Mouse (Mus musculus): ENCODE data around the gene Fbxo10.
"Not testable (repeated sequence)": the region's sequence is repeated elsewhere in the genome, so short reads cannot be mapped to it uniquely, and the experiment has no call there.

Fbxo10 gene

DNA sequence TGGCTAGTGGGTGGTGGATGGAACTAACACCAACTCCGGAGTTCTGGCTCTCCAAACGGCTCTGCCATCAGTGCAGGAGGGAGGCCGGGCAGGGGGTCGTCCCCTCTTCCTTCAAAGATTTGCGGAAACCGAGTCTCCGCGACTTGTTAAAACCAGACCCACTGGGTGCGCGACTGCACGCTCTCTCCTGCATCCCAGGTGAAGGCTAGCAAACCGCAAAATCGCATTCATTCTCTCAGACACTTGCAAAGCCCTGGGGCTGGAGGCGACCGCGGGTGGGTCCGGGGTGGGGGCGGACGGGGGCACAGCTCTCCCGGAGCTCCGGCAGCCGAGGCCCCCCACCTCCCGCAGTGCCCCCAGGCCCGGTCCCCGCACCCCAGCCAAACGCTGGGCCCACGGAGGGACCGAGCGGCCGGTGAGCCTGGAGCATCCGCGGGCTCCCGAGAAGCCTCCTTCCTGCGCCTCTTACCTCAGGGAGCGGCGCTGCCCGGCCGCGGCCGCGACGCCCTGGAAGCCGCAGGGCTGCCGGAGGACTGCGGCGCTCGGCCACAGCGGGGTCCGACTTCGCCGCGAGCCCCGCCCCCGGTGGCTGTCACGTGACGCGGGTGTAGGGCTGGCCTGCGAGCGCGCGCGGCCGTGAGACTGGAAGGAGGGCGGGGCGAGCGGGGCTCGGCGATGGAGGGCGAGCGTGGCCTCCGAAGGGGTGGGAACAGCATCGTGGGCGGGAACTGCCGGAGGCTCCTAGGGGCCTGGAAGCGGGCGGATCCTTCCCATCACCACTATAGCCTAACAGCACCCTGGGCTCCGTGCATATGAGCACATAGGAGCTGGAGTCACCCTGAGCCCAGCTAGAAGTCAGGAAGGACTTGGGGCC is at the start of gene Fbxo10:
Fbxo10 (minus strand) TSS at position 584 of the 874 bp plus-strand sequence.
- DNase-seq, result peak; percentile 97

DNA sequence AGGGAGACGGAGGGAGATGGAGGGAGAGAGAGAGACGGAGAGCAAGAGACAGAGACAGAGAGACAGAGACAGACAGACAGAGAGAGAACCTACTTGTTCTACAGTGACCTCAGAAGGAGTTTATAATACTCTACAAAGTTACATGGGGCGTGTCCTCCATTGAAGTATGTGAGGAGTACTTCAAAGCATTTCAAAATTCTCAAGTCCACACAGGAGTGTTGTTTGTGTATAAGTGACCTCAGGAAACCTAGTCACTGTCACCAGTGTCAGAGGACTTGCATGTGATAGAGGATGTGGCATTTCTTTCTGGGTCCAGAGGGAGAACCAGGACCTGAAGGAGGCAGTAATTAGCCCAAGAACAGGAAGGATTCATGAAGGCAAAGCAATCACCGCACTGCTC is 46.6 kb upstream of the Fbxo10 start:
- no peak for DNase-seq

DNA sequence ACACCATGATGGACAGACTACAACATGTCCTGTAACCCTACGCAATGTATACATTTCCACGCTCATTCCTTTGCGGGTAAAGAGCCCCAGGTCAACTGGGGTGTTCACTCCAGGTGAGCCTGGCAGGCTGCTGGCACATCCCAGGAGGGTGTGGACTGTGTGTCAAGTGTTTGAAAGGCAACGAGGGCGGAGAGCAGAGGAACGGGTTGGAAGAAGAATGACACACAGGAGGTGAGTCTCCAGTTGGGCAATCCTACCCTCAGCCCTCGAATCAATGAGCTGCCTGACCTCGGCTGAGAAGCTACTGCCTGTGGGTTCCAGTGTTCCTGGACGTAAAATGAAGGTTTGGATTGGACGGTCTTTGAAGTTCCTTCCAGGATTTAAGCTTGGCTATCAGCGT is 36.9 kb upstream of the Fbxo10 start:
- no peak for DNase-seq

DNA sequence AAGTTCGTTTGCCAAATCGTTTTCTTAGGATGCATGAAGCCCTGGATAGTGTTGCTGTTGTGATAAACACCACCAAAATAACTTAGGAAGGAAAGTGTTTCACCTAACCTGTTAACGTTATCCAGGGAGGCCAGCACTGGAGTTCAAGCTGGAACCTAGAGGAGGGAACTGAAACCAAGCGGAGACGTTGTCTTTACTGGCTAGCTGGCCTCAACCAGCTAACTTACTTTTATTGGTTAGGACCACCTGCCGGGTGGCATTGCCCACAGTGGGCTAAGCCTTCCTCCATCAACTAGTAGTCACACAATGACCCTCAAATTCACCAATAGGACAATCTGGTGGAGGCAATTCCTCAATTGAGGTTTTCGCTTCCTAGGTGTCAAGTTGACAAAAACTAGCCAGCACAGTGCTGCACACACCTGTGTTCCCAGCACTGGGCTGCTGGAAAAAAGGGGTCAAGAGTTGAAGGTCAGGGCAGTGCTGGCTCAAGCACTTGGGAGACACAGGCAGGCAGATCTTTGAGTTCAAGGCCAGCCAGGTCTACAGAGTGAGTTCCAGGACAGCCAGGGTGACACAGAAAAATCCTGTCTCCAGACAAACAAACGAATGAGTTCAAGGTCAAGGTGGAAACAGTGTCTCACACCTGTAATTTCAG is 24.2 kb upstream of the Fbxo10 start:
- no peak for DNase-seq

DNA sequence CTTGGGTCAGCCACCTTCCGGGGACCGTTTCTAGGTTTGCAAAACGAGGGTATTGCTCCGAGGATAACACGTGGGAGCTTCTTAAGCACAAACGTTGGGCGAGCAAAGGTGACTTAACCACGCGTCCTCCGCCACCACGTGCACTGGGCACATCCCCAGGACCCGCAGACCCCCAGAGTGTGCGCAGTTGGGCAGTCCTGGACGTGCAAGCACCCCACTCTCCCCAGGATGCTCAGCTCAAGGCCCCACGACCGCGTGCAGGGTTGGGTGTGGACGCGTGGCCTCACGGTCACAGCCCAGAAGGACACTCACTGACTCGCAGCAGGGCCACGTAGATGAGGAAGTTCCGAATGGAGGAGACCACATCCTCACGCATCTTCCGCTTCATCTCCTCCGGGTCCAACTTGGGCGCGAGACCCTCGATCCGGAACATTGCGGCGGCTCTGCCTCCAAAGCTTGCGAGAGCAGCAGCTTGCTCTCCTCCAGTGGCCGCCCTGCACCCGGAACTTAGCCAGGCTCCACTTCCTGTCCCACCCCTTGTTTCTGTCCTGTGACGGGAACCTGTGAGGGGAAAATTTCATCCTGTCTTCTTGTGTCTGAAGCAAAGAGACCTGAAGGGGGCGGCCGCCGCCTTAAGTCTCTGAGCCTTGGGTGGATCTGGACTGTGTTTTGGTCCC is 23.3 kb upstream of the Fbxo10 start, which contains the start of gene Tomm5:
Tomm5 (minus strand) TSS at position 514 of the 677 bp plus-strand sequence.
- DNase-seq, result peak; percentile 95

DNA sequence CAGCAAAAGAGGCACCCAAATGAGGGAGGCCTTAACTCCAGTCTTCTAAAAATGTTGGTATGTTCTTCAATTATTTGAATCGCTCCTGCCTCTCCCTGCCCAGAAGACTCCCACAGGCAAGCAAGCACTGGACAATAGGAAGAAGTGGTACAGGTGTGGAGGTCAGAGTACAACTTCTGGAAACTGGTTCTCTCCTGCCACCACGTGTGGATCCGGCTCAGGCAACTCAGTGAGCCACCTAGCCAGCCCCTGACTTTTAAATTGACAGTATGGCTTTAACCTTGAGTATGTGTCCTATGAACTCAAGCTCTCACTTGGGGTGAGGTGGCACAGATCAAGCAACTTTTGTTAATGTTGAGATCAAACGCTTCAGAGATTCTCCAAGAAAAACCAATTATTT is 22.7 kb upstream of the Fbxo10 start:
- no peak for DNase-seq

DNA sequence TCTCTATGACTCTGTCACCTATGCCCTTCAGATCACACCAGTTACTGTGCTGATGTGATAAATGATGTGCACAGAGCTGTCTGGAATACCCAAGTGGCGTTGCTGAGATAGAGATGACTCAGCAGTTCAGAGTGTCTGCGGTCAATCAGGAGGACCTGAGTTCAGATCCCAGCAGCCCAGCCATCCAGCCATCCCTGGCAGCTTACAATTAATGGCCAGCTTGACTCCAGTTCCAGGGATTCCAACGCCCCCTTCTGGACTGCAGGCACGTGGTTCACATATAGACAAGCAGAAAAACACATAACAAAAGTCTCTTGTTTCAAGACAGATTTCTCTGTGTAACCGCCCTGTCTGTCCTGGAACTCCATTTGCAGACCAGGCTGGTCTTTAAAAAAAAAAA is 22.0 kb upstream of the Fbxo10 start:
- no peak for DNase-seq

DNA sequence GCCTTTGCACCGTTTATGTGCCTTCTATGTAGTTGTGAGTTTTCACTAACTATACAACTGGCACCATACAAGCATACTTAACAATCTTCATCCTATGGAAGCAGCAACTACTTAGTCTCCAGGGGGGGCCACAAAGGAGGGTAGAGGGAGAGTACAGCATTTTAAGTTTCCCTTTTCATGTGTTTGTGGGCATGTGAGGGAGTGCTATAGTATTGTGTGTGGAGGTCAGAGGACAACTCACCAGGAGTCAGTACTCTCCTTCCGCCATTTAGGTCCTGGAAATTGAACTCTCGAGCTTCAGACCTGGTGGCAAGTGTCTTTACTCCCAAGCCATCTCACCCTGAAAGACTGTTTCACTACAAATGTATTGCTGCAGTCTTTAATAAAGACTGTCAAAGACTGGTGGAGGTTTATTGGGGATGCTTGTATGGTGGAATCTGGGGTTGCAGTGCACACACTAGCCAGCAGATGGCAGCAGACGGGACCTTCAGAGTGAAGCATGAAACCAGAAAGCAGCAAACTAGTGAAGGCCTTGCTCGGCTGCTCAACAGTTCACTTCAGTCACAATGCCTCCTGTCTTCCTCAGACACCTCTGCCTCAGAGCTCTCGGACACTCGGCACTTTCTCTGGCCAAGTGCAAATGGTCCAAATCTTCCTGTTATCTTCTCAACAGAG is 12.9 kb upstream of the Fbxo10 start:
- DNase-seq, result peak; percentile 82

DNA sequence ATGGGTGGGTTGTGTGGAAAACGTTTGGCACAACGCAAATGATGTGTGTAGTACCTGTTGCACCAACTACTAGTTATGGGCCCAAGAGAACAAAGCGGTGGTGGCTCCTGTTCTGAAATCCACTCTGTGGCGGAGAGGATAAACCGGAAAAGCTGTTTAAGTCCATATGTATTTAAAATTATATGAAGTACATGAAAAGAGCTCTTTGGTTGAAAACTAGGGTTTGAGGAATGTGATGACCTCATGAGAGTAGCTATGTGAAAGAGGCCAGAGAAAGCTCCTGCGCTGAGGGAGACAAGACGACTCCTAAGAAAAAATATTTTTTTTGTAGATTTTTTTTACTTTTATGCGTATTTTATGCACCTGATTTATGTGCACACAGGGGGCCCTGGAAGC is 489 bp upstream of the Fbxo10 start:
- DNase-seq, result no peak

DNA sequence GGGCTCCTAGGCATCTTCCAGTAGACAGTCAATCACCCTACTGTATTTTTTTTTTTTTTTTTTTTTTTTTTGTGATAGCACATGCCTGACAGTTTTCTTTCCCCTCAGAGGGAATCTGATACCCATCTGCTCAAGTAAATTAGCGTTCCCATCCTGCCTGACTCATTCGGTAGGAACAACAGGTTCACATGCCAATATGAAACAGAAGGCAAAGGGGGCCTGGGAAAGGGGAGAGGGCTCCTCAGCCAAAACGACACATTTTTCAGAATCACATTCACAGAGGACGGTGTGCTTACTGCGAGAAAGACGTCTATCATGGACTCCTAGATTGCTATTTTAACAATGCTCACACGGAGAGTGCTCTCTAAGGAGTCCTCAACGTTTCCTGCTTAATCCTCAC is 917 bp downstream of the Fbxo10 start:
- no peak for DNase-seq

DNA sequence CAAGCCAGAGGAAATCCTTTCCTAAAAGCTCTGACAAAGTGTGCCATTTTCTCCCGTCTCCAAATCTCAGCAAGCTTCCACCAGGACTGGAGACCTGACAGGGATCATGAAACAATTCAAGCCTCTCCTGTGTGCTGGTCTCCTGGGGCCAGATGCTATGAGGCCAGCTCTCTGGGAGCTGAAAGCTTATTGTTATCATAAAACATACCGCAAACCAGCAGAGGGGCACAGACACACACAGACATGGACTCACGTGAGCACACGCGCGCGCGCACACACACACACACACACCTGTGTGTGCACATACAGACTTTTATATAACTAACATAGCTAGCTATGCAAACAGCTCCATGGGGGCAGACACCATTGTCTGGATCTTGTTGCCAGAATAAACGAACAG is 1.5 kb downstream of the Fbxo10 start:
- no peak for DNase-seq

DNA sequence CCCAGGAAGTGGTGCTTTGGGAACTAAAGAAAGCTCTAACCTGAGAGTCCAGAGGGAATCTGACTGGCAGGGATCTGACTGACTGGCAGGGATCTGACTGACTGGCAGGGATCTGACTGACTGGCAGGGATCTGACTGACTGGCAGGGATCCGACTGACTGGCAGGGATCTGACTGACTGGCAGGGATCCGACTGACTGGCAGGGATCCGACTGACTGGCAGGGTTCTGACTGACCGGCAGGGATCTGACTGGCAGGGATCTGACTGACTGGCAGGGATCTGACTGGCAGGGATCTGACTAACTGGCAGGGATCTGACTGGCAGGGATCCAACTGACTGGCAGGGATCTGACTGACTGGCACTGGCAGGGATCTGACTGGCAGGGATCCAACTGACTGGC is 3.4 kb downstream of the Fbxo10 start:
- DNase-seq, result not testable (repeated sequence)

DNA sequence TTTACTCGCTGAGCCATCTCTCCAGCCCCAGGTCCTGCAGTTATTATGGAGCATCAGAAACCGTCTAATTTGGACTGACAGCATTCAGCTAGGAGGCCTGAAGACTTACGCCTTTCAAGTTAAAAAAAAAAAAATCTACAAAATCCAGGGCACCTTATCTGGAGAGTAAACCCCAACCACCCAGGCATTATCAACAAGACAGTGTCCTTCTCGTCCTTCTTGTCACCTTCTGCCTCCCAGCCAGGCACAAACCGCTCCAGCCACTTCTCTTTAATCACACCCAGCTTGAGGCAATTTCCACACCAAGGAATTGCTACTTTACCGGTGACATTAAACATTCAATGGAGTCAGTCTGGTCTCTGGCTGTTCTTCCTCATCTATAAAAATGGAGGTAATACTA is 10.9 kb downstream of the Fbxo10 start:
- no peak for DNase-seq

DNA sequence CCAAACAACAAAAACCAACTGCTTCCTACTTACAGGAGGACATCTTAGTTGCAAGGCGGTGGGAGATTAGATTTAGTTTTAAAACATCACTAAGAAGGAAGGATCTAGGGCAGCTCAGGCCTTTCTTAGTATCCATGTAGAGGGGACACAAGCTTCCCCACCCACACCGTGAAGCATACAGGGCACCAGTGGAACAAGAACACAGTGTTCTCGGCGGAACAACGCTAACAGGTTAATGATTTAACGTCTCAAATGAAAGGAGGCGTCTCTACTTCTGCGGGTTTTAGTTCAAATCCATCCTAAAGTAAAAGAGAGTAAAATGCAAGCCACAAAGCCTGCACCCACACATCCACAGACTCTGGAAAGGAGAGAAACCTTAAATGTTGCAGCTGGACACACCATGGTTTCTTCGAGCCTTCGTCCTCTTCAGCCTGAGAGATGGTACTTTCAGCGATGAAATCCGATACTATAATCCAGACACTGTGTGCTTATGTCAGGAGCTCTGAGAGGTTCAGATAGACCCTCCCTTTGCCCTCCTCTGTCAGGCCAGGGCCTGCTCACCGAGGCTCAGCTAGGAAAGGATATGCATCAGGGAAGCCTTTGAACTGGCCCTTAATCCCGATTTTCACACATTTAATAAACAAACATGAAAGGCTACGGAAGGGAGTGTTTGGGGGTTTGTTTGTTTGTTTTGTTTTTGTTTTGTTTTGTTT is 12.0 kb downstream of the Fbxo10 start:
- DNase-seq, result no peak

DNA sequence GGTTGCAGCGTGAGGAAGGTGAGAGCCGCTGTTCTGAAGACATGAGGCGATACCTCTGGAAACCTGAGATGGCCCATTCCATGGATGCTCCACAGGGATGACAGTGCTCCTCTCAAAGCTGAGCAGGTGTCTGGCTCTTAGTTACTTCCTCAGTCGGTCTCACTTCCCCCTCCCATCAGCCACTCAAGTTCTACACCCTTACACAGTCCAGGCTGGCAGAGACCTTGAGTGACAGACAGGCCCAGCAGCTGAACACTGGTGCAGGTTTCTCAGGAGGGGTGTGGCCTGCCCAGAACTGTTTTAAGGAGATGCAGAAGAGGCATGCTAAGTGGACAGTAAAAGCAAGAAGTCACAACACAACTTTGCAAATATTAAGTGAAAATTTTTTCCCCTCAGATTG is 16.7 kb downstream of the Fbxo10 start:
- no peak for DNase-seq

DNA sequence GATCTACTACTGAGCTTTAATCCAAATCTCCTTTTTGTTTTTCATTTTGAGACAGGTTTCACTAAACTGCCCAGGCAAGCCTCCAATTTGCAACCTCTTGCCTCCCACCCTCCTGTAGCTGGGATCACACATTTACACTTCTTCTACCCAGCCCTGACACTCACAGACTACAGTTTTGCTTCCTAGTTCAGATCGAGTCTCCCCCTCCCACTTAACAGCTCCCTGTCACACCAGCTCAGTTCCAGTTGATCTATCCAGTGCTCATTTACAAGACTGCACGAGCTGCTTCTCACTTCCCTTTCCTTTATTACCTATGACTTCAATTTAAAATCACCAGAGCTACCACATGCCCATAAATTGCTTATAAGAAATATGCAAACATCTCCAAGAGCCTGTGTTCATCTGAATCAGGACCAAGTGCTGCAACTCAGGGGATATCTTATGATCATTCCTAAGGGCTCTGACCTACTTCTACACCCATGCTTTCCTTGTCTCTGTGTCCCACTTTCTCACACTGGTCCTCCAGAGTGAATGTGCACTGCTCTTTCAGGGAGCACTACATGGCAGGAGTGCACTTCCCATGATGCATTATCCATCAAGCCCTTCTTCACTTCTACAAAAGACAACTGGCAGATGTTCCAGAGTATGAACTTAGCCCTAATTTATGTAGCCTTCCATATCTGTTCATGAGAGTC is 18.2 kb downstream of the Fbxo10 start:
- DNase-seq, result no peak

DNA sequence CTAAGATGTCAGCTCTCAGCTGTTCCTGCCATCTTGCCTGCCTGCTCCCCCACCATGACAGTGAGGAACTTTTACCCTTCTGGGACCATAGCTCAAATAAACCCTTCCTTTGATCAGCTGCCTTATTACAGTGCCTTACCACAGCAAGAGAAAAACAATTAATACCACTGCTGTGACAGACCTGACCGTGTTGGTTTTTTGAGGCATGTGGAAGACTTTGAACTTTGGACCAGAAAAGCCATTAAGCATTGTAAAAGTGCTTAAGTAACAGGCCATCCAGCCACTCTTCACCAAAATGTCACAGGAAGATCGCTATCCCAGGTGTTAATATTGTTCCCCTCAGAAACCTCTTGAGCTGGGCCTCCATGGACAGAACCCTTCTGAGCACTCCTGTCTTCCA is 19.8 kb downstream of the Fbxo10 start:
- DNase-seq, result no peak

DNA sequence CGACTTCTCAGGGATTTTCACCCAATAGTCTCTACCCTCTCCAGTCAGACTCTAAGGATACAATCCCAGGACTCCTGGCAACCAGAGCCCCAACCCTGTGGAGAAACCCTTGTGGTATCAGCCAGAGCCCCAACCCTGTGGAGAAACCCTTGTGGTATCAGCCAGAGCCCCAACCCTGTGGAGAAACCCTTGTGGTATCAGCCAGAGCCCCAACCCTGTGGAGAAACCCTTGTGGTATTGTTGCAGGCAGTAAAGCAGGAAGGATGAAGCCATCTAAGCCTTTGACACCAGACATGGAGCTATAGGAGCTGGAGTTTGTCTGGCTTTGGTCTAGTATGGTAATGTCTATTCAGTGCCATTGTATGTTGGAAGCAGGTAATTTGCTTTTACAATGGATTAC is 20.6 kb downstream of the Fbxo10 start:
- DNase-seq, result not testable (repeated sequence)

DNA sequence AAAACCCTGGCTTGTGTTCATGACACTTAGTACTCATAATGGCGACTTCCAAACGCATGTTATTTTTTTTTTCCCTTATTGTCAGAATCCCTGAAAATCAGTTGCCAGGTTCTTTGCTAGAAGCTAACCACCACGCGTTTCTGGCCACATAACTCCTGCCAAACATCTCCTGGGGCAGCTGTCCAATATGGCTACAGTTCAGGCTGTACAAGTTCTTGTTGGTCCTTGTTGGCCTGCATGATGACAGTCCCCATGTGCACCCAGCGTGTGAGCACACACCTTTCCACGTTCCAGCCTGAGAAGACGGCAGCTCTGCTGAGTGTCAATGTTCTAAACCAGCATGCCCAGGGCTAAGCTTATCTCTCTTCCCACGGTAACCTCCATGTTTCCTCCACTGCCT is 29.0 kb downstream of the Fbxo10 start:
- DNase-seq, result no peak

DNA sequence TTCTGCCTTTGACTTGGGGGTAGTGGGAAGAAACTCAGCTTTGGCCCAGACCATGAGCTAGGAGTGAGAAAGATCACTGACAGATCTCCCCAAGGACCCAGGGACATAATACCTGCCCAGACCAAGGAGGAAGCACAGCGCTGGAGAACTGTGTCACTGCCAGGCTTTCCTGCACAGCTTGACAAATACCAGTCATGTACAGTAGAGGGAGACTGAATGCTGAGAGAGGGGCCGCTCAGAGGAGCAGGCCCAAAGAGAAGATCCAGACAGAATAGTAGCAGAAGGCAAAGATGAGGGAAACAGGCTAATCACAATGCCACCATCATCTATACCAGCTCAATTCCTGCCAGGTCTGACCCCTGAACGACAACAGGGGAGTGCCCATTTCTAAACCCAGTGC is 29.5 kb downstream of the Fbxo10 start:
- peak; percentile 12 for DNase-seq

DNA sequence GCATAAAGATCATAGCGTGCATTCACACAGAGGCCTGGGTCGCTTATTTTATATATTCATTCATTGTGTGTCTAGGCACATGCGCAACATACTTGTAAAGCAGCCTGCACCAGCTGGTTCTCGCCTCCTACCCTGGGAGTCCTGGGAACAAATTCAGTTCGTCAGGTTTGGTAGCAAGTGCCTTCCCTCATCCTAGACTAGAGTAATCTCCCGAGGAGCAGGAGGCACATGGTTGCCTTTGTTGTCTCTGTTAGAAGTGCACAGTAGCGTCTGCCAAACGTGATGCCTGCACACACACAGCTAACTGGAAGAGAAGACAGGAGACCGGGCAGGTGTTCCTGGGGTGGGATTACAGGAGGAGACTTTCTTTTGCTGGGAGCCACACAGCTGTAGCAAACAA is 36.4 kb downstream of the Fbxo10 start:
- DNase-seq, result no peak
